Mouse (Mus musculus) kidney, postnatal 14 days (tissue): ENCODE data around the gene Fxn.

Experiments used
- DNase-seq: peaks from one replicate; pipeline ENCODE4 v3.0.0; 2022; ENCODE audit warnings: mixed read lengths

Fxn gene

DNA sequence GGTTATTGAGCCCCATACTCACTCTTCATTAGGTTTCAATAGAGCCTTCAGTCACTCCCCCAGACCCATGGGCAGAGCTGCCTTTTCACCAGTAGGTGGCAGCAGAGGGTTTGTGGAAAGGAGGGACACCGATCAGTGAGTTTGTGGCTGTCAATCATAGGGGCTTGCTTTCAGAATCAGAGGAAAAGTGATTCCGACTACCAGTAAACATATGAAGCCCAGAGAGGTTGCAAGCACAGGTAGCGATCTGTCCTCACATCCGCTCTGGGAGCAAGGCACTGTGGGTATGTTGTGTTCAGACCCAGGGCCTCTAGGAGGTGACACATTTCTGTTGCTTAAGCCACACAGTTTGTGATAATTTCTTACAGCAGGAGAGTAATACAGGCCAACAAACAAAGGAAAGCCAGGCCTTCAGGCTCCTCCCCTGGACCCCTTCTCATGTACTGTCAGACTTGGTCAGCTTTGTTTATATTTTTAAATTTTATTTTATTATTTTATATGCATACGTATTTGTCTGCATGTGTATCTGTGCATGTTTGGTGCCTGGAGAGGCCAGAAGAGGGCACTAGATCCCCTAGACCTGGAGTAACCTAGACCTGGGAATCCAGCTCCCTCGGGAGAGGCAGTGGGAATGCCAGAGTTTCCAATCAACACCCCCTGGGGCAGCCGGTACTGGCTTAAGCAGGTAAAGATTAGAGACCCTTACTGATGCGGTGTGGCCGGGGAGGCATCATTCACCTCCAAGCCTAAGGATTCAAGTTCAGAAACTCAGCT, 20.8 kb upstream of the Fxn start:
- peak; percentile 67 for DNase-seq

DNA sequence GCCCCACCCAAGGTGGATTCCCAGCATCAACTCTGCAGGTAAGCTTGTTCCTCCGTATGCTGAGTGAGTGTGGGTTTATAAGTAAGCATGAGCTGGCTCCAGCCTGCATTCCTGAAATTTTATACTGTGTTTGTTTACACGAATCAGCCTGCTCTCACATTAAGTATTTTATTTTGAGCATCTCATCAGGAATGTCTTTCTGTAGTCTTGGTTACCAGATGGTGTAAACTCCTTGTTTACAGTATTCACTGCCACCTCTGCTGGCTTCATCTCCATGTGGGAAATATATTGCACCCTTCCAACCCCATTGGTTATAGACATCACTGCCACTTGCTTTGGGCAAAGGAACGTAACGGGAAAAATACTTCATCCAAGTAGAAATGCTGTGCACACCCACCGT, 13.1 kb upstream of the Fxn start:
- no peak for DNase-seq

DNA sequence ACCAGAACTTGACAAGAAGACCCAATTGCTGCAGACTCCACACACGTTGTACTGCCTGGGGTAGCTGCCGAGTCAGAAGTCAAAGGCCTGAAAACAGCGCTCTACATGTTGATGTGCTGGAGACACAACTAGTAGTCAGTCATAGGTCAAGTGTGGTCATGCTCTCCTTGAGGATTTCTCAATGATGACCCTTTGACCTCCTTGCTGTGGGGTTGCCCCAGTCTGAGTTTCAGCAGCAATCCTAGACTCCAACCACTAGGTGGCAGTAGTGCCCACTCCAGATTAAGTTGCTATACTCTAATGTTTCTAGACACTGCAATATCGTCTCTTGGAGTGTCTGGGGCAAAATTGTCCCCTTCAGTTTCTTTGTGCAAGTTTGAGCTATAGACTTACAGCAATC, 3.8 kb upstream of the Fxn start:
- peak; percentile 48 for DNase-seq

DNA sequence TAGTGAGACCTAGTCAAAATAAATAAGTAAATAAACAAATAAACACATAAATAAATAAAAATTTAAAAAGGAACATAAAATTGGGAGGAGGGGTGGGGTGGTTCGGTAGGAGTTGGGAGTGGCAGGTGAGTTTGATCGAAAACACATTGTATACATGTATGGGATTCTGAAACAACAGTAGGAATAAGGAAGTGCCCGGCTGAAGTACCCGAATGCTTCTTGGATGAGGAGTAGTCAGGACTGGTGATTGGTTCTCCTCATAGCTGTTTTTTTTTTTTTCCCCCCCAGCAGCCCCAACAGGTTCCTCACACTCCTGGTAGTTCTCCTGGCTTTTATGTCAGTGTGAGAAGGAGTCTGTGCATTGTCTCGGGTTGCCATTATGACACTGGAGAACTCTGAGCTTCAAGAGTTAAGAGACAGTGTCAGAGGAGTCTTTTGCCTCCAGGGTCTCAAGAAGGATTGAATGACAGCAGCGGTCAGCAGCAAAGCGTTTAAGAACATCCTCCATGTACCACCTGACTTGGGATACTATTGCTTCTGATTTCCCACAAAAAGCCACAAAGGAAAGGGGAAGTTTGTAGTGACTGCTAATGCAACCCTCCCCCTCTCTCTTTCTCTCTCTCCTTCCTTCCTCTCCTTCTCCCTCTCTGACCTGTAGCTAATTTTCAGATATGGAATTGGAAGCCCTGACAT, 1.0 kb upstream of the Fxn start:
- no peak for DNase-seq

DNA sequence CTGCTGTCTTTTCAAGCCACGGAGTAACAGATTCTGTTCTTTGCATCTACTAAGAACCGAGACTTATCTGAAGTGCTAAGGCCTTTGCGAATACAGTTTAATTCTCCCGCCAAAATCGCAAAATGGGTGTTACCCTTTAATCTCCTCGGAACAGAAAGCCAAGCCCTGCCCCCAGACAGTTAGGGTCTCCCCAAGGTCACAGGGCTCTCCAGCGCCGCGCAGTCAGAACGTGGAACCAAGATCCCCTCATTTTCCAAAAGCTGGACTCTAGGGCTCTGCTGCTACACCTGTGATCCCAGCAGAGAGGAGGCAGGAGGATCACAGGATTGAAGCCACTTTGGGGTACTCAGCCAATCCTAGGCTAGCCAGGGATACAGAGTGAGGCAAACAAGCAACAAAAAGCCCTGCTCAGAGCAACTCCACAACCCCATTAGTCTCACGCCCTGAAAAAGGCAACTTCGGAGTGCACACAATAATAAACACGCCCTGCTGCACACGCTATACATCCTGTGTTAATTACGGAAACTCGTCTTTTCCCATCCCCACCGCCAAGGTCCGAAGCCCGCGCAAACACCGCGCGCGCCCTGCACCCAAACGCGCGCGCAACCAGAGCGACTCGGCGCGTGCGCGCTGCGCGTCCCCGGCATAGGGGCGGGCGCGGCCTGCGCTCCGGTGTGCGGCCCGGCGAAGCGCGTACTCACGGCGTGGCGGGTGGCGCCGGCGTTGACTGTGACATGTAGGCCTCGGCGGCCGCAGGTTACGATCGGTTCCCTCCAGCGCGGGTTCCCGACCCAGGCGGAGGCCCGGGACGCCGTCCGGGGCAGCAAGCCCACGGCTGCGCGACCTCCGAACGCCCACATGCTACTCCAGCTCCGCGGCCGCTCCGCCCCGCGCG, 452 bp downstream of the Fxn start:
- DNase-seq = peak; percentile 91

DNA sequence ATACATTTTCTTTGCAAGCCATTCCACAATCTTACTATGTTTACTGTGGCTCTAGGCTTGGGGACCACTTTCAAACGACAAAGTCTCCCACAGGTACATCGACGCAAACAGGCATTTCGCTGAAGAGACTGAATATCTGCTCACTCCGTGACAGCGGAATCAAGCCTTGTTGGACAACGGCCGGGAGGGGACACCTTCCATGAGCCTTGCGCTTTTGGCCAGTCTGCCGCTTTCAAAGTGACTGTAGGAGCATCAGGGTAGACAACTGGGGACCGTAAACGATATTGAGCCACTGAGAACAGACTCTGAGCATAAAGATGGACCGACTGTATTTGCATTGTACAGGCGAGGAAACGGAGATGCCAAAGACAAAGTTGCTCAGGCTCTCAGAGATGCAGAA, 1.5 kb downstream of the Fxn start:
- DNase-seq = no peak

DNA sequence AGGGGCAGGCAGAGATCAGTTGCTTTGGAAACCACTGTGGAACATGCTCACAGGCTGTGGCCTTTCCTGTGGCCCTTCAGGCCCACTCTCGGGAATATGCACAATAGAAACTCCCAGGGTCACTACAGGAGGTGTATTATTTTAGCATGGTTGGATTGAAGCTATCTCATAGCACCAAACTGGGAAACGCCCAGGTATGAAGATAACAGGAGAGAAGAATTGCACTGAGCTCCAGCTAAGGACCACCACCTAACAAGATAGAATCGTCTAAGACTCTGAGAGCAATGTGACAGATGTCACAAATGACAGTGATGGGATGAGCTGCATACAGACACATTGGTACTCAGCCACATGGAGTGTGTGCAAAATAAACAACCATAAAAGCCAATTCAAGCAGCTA, 6.1 kb downstream of the Fxn start:
- no peak for DNase-seq

DNA sequence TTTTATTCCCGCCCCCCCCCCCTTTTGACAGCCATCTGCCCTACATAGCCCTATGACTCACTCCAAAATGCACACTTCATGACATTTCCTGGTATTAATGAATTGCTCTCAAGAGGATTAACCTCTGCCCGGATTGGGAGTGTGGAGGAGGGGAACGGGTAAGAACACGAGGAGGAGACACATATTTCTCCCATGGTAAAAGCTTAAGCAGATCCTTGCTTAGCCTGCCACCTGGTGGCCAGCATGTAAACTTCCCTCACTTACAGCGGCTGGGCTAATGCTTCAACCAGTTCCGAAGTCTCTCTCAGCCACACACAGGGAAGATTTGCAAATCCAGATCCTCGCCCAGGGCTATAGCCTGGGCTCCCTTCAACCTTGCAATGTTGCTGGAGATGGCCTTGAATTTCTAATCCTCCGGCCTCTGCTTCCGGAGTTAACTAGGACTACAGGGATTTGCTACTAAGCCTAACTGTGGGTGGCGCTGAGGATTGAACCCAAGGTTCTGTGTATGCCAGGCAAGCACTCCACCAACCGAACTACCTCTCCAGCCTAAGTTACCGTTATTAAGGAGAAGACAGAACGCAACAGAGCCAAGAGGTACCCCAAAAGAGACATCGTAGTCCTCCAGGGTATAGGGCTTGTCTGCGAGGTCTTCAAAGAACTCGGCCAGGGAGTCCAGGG, 8.5 kb downstream of the Fxn start:
- DNase-seq = peak; percentile 88

DNA sequence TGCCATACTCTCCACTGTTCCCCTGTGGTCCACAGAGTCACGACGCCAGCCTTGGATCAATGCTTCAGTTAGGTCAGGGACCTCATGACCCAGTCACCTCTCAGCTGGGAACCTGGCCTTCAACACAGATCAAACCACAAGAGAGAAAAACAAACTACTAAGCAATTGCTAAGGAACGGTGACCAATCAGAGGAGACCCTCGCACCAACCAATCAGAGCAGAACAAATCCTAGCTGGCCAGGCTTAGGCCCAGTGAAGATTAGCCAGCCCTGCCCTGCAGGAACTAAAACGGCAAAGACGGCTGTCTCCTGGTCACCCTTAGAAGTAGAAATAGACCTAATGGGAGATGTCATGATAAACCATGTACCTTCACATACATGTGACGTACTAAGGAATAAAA, 9.1 kb downstream of the Fxn start:
- DNase-seq = peak; percentile 75

DNA sequence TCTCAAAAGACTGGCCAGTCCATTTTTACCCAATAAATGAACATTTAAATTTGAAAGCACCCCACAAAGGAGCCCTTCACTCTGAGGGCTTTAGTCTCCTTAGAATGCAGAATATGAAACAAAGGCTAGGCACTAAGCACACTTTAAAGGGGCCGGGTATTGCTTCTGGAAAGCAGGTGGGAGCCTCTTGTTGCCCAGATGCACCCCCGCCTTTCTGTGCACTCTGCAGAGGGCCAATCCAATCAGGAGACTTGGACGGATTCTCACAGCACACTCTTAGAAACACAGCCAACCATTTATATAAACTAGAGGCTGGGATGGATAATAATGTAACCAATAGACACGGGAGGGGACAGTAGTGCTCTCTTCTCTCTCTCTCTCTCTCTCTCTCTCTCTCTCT, 11.9 kb downstream of the Fxn start:
- DNase-seq = no peak

DNA sequence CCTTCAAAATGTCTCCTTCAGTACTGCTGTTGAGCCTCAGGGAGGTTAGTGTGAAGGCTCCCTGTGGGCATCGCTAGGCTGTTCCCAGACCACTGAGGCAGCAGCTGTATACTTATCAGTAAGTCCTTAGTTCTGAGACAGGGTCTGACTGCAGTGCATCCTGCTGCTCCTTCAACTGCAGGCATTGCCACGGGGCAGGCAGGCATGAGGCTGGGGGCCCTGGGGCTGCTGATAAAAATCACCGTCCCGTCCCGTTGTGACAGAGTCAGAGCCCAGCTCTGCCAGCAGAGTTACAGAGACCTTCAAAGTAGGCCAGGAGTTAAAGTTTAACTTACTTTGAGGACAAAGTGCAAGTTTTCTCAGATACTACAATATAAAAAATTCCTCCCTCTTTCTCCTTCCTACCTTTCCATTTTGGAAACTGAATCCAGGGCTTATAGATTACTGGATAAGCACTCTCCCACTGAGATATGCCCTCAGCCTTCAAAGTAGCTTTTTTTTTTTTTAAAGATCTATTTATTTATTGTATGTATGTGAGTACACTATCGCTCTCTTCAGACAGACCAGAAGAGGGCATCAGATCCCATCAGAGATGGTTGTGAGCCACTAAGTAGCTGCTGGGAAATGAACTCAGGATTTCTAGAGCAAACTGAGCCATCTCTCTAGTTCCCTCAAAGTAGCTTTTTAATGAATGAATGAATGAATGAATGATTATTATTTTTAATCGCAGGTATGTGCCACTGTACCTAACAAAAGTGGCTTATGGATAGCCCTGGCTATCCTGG, 14.2 kb downstream of the Fxn start:
- peak; percentile 76 for DNase-seq

DNA sequence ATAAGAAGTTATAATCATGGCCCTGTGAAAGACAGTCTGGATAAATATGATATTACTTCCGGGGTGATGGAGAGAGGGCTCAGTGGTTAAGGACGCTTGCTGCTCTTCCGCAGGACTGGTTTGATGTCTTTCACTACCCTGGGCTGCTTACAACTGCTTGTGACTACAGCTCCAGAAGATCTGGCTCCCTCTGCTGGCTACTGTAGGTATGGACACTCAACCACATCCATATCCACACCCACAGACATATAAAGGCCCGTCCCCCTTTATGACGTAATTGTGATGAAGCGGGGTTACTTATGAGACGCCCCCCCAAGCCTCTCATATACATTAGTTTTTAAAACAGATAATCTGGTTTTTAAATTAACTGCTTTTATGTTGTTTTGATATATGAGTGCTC, 15.4 kb downstream of the Fxn start:
- DNase-seq = peak; percentile 91

DNA sequence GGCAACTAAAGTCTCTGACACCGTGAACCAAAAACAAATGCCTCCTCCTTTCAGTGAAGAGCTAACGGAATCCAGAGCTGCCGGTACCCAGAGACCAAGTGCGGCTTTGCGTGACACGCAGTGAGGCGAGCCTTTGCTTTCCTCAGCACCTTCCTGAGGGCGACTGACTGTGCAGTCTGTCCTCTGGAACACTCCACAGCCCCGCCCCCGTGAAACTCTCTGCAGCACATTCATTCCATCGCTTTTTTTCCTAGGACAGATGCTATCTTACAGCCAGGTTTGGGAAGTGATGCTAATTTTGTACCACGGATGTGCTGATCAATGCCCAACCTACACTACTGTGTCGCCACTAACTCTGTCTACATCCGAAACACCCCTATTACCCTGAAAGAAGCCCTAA, 17.7 kb downstream of the Fxn start:
- DNase-seq = peak; percentile 64

DNA sequence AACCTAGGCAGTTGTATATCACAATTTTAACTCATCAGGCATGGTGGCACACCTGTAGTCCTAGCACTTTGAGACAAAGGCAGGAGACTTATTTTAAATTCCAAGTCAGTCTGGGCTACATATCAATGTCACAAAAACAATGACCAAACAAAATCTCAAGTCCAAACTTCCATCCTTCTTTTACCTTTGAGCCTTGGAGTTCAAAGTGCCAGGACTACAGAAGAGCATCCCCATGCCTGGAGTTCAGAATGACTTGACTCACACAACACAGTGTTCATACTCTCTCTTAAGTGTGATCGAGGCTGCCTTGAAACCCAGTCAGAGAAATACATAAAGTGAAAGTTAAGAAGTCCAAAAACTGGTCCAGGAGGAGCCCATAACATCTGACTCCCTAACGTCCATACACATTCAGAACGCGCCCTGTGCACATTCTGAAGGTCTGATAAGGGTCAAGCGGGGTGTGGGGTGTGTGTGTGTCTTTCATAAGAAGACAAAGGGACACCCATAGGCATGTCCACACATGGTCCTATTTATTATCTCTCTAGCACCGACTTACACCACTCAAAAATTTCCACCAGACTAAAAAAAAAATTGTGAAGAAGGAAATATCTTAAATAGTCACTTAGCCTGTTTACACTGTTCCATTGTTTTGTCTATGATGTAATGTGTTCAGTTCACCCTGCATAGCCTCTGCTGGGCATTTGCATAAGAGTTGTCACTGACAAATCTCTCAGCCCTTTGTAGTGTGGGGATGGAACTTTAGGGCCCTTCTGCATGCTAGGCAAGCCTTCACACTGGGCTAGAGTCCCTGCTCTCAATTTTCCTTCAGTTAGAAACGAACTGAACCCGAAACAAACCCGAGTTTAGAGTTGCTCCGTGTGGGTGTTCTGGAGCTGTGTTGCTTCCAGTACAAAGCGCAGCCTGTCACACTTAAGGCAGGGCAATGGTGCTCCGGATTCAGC, 20.7 kb downstream of the Fxn start:
- peak; percentile 45 for DNase-seq

DNA sequence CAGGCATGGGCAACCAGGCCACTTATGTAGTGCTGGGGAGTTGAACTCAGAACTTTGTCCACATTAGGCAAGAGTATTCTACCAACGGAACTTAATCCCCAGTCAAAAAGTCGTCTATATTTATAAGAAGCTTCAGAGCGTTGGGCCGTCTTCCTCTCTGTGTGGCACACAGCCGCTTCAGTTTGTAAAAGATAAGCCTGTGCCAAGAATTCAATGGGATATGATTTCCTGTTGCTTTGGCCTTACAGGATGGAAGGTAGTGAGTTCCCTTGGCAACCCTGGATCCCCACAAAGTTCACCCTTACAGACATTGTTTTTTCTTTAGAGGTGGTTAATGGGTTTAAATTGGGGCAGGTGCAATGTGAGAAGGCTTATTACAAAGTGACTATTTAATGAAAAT, 22.0 kb downstream of the Fxn start:
- DNase-seq = peak; percentile 48

DNA sequence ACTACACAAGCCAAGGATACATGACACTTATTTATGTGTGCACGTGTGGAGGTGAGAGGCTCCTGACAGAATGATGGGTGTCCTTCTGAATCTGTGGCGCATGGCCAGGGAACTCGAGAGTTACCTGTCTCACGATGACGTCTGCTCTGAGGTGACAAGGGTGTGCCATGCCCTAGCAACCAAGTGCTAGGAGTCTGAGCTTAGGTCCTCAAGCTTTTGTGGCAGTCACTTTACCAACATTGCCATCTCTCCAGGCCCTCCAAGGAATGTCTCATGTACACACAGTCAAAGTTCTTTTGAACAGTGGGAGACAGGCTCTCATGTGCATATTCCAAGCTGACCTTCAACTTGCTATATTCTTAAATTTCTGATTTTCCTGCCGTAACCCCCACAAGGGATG, 22.4 kb downstream of the Fxn start:
- DNase-seq = no peak

DNA sequence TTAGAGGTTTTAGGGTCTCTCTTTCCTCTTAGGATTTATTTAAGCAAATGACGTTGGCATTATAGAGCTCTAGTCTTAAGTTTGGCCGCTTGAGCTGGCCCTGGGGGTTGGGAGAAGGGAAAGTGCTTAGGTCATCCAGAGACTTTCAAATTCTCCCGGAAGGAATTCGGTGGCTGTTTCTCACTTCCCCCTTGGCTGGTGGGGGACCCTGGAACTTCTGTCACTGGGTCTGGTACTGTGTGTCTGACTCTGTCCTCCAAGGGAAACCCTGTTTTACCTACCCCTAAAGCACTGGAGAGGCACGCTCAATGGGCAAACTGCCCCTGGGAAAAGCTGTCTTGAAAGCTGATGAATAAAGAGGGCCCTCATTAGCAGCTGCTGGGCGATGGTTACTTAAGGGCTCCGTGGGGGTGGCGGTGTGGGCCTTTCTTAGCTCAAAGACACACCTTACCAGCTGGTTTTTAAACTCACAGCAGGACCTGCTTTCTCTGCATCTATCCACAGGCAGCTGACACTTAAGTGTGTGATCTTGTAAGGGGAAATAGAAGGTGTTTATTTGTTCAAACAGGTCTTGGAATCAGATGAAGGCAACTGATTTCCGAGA, 26.6 kb downstream of the Fxn start:
- no peak for DNase-seq

DNA sequence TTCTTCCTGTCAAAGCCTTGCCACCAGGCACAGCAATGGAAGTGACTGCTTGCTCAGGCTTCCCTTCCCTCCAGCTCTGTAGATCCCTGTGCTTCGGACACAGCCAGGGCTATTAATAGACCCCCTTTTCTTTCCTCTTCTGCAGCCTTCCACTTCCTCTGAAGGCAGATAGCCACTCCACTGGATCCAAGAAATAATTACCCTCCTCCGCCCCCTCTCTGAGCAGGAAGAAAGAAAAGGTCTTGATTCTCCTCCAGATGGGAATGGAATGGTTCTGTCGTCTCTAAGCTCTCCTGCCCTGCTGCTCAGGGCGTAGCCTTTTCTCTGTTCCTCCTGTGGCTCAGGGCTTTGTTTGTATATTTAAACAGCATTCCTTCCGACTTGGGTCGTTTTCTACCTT, 28.5 kb downstream of the Fxn start:
- DNase-seq = peak; percentile 60

DNA sequence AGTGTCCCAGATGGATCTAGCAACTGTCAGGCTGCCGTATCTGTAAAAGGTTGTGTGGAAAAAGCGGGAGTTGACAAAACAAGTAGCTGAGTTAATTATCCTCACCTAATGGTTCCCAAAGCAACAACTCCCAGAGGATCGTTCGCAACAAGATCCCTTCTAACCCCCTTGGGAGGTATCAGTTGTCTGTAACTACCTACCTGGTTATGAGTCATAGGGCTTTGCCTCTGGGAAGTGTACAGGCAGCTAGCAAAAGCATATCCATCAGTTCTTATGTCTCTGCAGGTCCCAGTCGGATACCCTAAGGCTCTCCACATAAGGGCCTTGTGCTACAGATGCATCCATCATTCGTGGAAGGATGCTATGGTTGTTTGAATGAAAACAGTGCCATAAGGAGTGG, 37.1 kb downstream of the Fxn start:
- DNase-seq = no peak

DNA sequence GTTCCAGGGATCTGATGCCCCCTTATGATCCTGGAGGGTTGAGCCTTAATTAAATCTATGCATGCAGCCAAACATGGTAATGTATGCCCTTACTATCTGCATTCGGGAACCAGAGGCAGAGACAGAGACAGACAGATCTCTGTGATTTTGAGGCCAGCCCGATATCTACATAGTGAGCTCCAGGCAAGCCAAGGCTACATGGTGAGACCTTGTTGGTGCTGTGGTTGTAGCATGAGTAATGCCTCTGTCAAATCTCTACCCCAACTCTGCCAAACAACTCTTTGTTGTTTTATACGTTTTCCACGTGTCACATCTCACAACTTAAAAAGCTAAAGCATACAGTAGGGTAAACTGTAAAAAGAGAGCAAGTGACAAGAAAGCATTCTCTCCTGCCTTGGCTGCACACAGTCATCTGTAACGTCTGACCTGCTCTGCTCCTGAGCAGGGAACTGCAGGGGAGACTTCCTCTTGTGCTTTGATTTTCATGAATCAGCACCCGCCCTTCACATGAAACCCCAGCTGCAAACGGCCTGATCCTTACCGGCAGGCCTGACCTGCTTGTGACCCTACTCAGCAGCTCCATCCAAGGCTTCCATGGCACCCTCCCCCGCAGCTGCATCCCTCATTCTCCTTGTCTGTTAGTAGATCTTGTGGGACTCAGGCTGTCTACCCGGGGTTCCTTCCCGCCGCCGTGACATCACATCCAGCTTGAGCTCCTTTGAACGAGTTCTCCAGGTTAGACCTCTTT, 38.4 kb downstream of the Fxn start:
- peak; percentile 16 for DNase-seq
